ENCODE assay signal across 13 mouse cellular contexts in genomic region chr8:115189836-115190235, GRCm38 (mm10).
DNase-seq lines count a peak whose midpoint lies in the region; TF ChIP-seq lines count a peak whose summit lies in the region.
"Had no signal": no experiment of that assay in that cellular context is flagged by ENCODE, and none has a peak within 500 bp of the region (broad histone marks: within the 10 kb centered on the region; RNA-seq: fewer than 3 reads in every experiment).

No protein-coding gene starts in this region.

- intact Hi-C loops in left cerebral cortex, postnatal 36 days (cut with DNase I): no loop called here

- TF ChIP-seq CTCF in kidney, adult 2 months (conservative IDR thresholded peaks at IDR 0.05; ENCODE audit: insufficient read depth, insufficient read length, low read depth, low read length): no peak

- H3K4me3 ChIP-seq in limb, embryonic 10.5 days: no peak overlapping the region
- H3K4me3 ChIP-seq in kidney, adult 2 months (ENCODE audit: insufficient read depth, low read depth, low read length): no peak overlapping the region
- H3K4me3 ChIP-seq: heart, adult 2 months had no signal

- TF ChIP-seq POLR2A in kidney, adult 2 months (IDR thresholded peaks at IDR 0.05; ENCODE audit: low read depth, low read length): no peak

- no peaks in the 10 kb centered on the region for H3K27me3 ChIP-seq in limb, embryonic 10.5 days (ENCODE audit: low read depth, poor library complexity, severe bottlenecking)
- H3K27me3 ChIP-seq in kidney, adult 2 months (replicated peaks; ENCODE audit: control insufficient read depth, insufficient read depth, low read length): no peaks in the 10 kb centered on the region

- H3K36me3 ChIP-seq in limb, embryonic 10.5 days: no peaks in the 10 kb centered on the region
- no peaks in the 10 kb centered on the region for H3K36me3 ChIP-seq in kidney, adult 2 months (ENCODE audit: control insufficient read depth, insufficient read depth, low read length)

- peak; percentile 49 to 57 for DNase-seq in B cell, adult 2 months
- peak; percentile 94 for DNase-seq in CD4-positive, CD25-positive, alpha-beta regulatory T cell, adult 2 months (ENCODE audit: low read depth, low spot score)
- DNase-seq in limb, embryonic 10.5 days (ENCODE audit: low spot score): no peak
- peak; percentile 76 to 90 for DNase-seq in thymus, adult 18-20 months
- DNase-seq in kidney, adult 2 months: no peak
- no peak for DNase-seq in layer of hippocampus, postnatal 10 days (ENCODE audit: low spot score in 2 of 2)
- DNase-seq in left cerebral cortex, postnatal 36 days (ENCODE audit: low spot score in 2 of 2): no peak
- DNase-seq: cerebellum, postnatal 36 days; heart, postnatal 36 days; kidney, adult 11 months; lung, postnatal 10 days; right cerebral cortex, postnatal 4 days had no signal

- H3K4me1 ChIP-seq in limb, embryonic 10.5 days: peaks cover 63% of the 10 kb centered on the region
- peaks cover 15% of the 10 kb centered on the region; the same call in 1 of the 2 replicates for H3K4me1 ChIP-seq in kidney, adult 2 months (ENCODE audit: control insufficient read depth, insufficient read depth, low read length)

- peak overlapping the region; percentile 59; the same call in 1 of the 2 replicates for H3K27ac ChIP-seq in limb, embryonic 10.5 days
- H3K27ac ChIP-seq in kidney, adult 2 months (ENCODE audit: insufficient read depth, low read depth, low read length): no peak overlapping the region
- H3K27ac ChIP-seq: heart, adult 2 months had no signal

- H3K9me3 ChIP-seq in limb, embryonic 10.5 days (replicated peaks): no peaks in the 10 kb centered on the region

- WGBS in limb, embryonic 10.5 days: 91% methylated on average over 11 of the region's 11 CpGs
- WGBS in kidney, adult 2 months: 65% methylated on average over 11 of the region's 11 CpGs

Comparison
In these comparisons a context has a peak if more than half of its experiments do, and no peak if none do; other contexts are left out.
1. DNase-seq: peak in B cell, adult 2 months (2 of 2), CD4-positive, CD25-positive, alpha-beta regulatory T cell, adult 2 months (single experiment) and thymus, adult 18-20 months (2 of 2); none in limb, embryonic 10.5 days (single experiment), kidney, adult 2 months (single experiment), layer of hippocampus, postnatal 10 days (0 of 2) and left cerebral cortex, postnatal 36 days (0 of 2).